Mouse (Mus musculus): Measurements from ENCODE around the gene Sh3pxd2a. TPM values are rescaled to one million over a fixed set of nuclear protein-coding genes. Genes with fewer than 3 reads are reported as not detected.
A peak's percentile ranks its signal among the peaks of the same experiment; 100 is the strongest.

The Sh3pxd2a gene
- polyA plus RNA-seq, 1 experiment from 2014 or later = 1.8 TPM

DNA sequence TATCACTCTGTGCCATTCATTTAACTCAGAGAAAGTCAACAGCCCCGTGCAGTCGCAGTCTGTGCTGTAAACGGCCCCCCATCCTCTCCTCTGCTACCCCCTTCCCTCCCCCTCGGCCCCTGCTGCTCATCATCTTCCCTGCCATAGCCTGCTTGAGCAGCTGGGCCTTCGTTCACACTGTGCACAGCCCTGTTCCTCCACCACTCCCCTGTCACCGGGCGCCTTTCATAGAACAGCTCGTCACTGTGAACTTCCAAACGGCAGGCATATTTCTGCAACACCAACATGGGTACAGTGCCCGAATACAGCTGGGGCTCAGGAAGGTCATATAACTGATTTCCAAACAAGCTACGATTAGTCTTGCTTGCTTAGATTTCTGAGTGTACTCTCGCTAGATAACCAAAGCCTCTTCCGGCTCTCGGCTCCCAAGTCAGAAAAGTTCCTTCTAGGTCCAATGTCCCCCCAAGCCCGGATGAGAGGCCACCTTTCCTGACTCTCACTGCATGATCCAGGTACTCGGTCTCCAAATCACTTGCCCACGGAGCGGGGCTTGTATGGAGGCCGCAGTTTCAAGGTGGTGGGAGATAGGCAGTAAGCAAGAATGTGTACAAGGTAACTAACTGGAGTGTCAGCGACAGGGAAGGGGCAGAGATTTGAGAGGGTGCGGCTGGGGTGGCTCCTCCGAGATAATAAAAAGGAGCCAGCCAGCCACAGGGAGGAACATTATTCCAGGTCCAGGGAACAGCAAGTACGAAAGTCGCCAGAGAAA is 125.6 kb downstream of the Sh3pxd2a start:
- peak; percentile 41 for ATAC-seq
- H3K27me3 ChIP-seq (replicated peaks; ENCODE audit: control insufficient read depth, insufficient read depth, low read length) = peaks cover 14% of the 10 kb centered on the region
- H3K27ac ChIP-seq (ENCODE audit: low read depth, low read length) = no peak overlapping the region
- WGBS = 24% methylated on average over 24 of the region's 24 CpGs
- no peaks in the 10 kb centered on the region for H3K36me3 ChIP-seq (ENCODE audit: control insufficient read depth, insufficient read depth, low read length)
- peak overlapping the region; percentile 36 for H3K4me3 ChIP-seq (ENCODE audit: low read length)
- H3K4me2 ChIP-seq (ENCODE audit: low read length) = peak overlapping the region; percentile 68
- peaks cover 32% of the 10 kb centered on the region for H3K4me1 ChIP-seq (ENCODE audit: control insufficient read depth, insufficient read depth, low read depth, low read length)
- H3K9me3 ChIP-seq (ENCODE audit: control insufficient read depth, low read length) = no peaks in the 10 kb centered on the region
- peak overlapping the region; percentile 49 for H3K9ac ChIP-seq (ENCODE audit: low read depth, low read length)

DNA sequence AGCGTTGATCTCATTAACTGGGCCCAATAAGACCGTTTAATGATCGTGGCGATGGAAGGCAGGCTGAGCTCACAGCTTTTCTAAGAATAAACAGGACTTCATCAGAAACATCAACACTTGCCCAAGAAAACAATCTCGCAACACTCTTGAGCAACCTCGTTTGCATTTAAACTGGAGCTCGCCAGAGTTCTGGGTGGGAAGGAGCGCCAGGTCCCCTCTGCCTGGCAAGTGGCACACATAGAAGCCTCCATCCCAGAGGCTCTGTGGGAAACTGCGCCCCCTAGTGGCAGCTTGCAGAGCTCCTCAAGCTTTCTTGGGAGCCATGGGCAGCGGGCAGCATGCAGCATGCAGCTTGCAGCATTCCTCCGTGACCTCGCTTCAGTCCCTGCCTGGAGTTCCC is 126.5 kb downstream of the Sh3pxd2a start:
- Histone ChIP-seq H3K36me3 (ENCODE audit: control insufficient read depth, insufficient read depth, low read length) (no peaks in the 10 kb centered on the region), H3K4me1 (ENCODE audit: control insufficient read depth, insufficient read depth, low read depth, low read length) (peaks cover 23% of the 10 kb centered on the region), H3K27me3 (replicated peaks; ENCODE audit: control insufficient read depth, insufficient read depth, low read length) (peaks cover 10% of the 10 kb centered on the region), H3K27ac (ENCODE audit: low read depth, low read length) (no peak overlapping the region), H3K9ac (ENCODE audit: low read depth, low read length) (no peak overlapping the region; the same call in 1 of the 2 replicates), H3K9me3 (ENCODE audit: control insufficient read depth, low read length) (no peaks in the 10 kb centered on the region), H3K4me3 (ENCODE audit: low read length) (peak overlapping the region; percentile 23), H3K4me2 (ENCODE audit: low read length) (peak overlapping the region; percentile 68)
- 29% methylated on average over 12 of the region's 12 CpGs for WGBS
- peak; percentile 67 for ATAC-seq

- Histone ChIP-seq H3K4me3 (ENCODE audit: low read length) (no peak overlapping the region), H3K9me3 (ENCODE audit: control insufficient read depth, low read length) (no peaks in the 10 kb centered on the region), H3K4me2 (ENCODE audit: low read length) (no peak overlapping the region), H3K4me1 (ENCODE audit: control insufficient read depth, insufficient read depth, low read depth, low read length) (peaks cover 23% of the 10 kb centered on the region), H3K9ac (ENCODE audit: low read depth, low read length) (no peak overlapping the region), H3K27ac (ENCODE audit: low read depth, low read length) (no peak overlapping the region), H3K27me3 (replicated peaks; ENCODE audit: control insufficient read depth, insufficient read depth, low read length) (peaks cover 5% of the 10 kb centered on the region), H3K36me3 (ENCODE audit: control insufficient read depth, insufficient read depth, low read length) (no peaks in the 10 kb centered on the region)
- WGBS = 70% methylated on average over 7 of the region's 7 CpGs
- ATAC-seq = no peak
Observed at GRCm38 (mm10) chr19:47337191-47337590, 127.0 kb downstream of the Sh3pxd2a start.

DNA sequence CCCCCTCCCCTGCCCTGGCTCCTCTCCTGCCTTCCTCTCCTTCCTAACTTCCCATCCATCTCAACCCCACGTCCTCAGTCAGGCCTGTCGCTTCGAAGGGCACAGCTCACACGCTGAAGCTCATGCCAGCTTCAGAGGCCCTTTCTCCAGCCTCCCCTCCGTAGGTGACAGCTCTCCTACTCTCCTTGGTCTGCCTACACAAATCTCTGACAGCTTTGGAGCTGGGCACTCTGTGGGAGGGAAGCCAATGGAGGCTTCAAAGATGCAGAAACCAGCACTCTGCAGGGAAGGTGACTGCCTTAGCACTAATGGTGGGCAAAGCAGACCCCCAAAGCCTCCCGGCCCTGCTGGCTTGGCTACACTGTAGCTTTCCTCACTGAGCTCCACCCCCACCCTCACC is 128.9 kb downstream of the Sh3pxd2a start:
- H3K36me3 ChIP-seq (ENCODE audit: control insufficient read depth, insufficient read depth, low read length) = no peaks in the 10 kb centered on the region
- peak overlapping the region; percentile 1; the same call in 1 of the 2 replicates for H3K27ac ChIP-seq (ENCODE audit: low read depth, low read length)
- H3K4me2 ChIP-seq (ENCODE audit: low read length) = no peak overlapping the region
- 36% methylated on average over 6 of the region's 6 CpGs for WGBS
- no peak for ATAC-seq
- H3K27me3 ChIP-seq (replicated peaks; ENCODE audit: control insufficient read depth, insufficient read depth, low read length) = no peaks in the 10 kb centered on the region
- no peaks in the 10 kb centered on the region for H3K9me3 ChIP-seq (ENCODE audit: control insufficient read depth, low read length)
- peak overlapping the region; percentile 19; the same call in 1 of the 2 replicates for H3K9ac ChIP-seq (ENCODE audit: low read depth, low read length)
- H3K4me1 ChIP-seq (ENCODE audit: control insufficient read depth, insufficient read depth, low read depth, low read length) = peaks cover 31% of the 10 kb centered on the region
- H3K4me3 ChIP-seq (ENCODE audit: low read length) = no peak overlapping the region

DNA sequence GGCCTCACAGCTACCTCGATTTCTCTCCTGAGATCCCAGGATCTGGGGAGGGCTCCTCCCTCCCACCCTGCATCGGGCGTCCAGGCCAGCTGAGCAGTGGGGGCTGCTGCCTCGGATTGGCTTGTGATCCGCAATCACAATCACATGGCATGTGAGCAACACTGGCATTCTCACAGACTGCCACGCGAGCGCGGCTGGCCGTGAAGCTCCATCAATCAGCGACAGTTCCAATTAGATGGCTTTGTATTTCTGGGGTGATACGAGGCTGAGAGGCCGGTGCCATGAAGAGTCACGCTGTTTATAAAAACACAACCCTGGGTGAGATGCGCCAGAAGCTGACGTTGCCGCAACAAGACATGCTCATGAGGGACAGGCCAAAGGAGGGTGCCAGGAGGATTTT is 129.5 kb downstream of the Sh3pxd2a start:
- Histone ChIP-seq H3K4me3 (ENCODE audit: low read length) (no peak overlapping the region), H3K27ac (ENCODE audit: low read depth, low read length) (no peak overlapping the region), H3K4me2 (ENCODE audit: low read length) (no peak overlapping the region; the same call in 1 of the 2 replicates), H3K4me1 (ENCODE audit: control insufficient read depth, insufficient read depth, low read depth, low read length) (peaks cover 31% of the 10 kb centered on the region), H3K27me3 (replicated peaks; ENCODE audit: control insufficient read depth, insufficient read depth, low read length) (no peaks in the 10 kb centered on the region), H3K9me3 (ENCODE audit: control insufficient read depth, low read length) (no peaks in the 10 kb centered on the region), H3K9ac (ENCODE audit: low read depth, low read length) (peak overlapping the region; percentile 37), H3K36me3 (ENCODE audit: control insufficient read depth, insufficient read depth, low read length) (no peaks in the 10 kb centered on the region)
- peak; percentile 46 for ATAC-seq
- 15% methylated on average over 17 of the region's 17 CpGs for WGBS

DNA sequence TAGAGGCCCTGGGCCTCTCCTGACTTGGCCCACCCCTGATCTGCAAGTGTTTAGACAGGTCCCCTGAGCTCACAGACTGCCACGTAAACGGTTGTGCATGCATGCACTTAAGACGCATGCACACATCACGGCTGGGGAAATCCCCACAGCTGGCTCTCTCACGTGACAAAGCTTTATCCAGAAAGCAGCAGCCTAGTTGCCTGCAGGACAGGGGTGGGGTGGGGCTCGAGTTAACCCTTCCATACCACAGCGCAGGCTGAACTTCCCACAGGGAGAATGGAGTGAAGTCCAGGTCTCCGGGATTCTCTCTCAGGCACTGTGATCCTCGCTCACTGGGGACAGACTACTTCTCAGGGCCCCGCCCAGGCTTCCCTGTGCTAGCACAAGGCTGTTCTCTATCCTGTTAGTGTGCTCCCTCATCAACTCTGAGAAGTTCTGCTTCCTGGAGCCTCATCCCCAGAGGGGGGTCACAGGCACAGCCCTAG is 133.4 kb downstream of the Sh3pxd2a start:
- no peaks in the 10 kb centered on the region for H3K27me3 ChIP-seq (replicated peaks; ENCODE audit: control insufficient read depth, insufficient read depth, low read length)
- no peaks in the 10 kb centered on the region for H3K9me3 ChIP-seq (ENCODE audit: control insufficient read depth, low read length)
- 0 out of 2 replicates have a peak overlapping the region, but pooled peaks have one; percentile 15 for H3K4me2 ChIP-seq (ENCODE audit: low read length)
- H3K4me1 ChIP-seq (ENCODE audit: control insufficient read depth, insufficient read depth, low read depth, low read length) = peaks cover 20% of the 10 kb centered on the region
- no peak overlapping the region for H3K4me3 ChIP-seq (ENCODE audit: low read length)
- ATAC-seq = 0 out of 2 replicates have a peak, but pooled peaks have one; percentile 9
- no peaks in the 10 kb centered on the region for H3K36me3 ChIP-seq (ENCODE audit: control insufficient read depth, insufficient read depth, low read length)
- H3K27ac ChIP-seq (ENCODE audit: low read depth, low read length) = peak overlapping the region; percentile 36; the same call in 1 of the 2 replicates
- H3K9ac ChIP-seq (ENCODE audit: low read depth, low read length) = peak overlapping the region; percentile 8; the same call in 1 of the 2 replicates
- 25% methylated on average over 10 of the region's 10 CpGs for WGBS

GRCm38 (mm10) chr19:47329102-47329501 is 135.1 kb downstream of the Sh3pxd2a start:
- Histone ChIP-seq H3K27me3 (replicated peaks; ENCODE audit: control insufficient read depth, insufficient read depth, low read length) (no peaks in the 10 kb centered on the region), H3K4me3 (ENCODE audit: low read length) (no peak overlapping the region), H3K4me1 (ENCODE audit: control insufficient read depth, insufficient read depth, low read depth, low read length) (peaks cover 13% of the 10 kb centered on the region), H3K27ac (ENCODE audit: low read depth, low read length) (no peak overlapping the region), H3K9ac (ENCODE audit: low read depth, low read length) (no peak overlapping the region), H3K36me3 (ENCODE audit: control insufficient read depth, insufficient read depth, low read length) (no peaks in the 10 kb centered on the region), H3K4me2 (ENCODE audit: low read length) (no peak overlapping the region), H3K9me3 (ENCODE audit: control insufficient read depth, low read length) (no peaks in the 10 kb centered on the region)
- WGBS = 93% methylated on average over 1 of the region's 1 CpGs
- ATAC-seq = no peak

GRCm38 (mm10) chr19:47327896-47328882 is 136.0 kb downstream of the Sh3pxd2a start:
- no peak overlapping the region for H3K4me2 ChIP-seq (ENCODE audit: low read length)
- peak; percentile 39 for ATAC-seq
- 29% methylated on average over 11 of the region's 11 CpGs for WGBS
- no peaks in the 10 kb centered on the region for H3K36me3 ChIP-seq (ENCODE audit: control insufficient read depth, insufficient read depth, low read length)
- H3K27ac ChIP-seq (ENCODE audit: low read depth, low read length) = no peak overlapping the region
- H3K27me3 ChIP-seq (replicated peaks; ENCODE audit: control insufficient read depth, insufficient read depth, low read length) = no peaks in the 10 kb centered on the region
- H3K4me3 ChIP-seq (ENCODE audit: low read length) = no peak overlapping the region
- no peaks in the 10 kb centered on the region for H3K9me3 ChIP-seq (ENCODE audit: control insufficient read depth, low read length)
- peak overlapping the region; percentile 35 for H3K9ac ChIP-seq (ENCODE audit: low read depth, low read length)
- peaks cover 17% of the 10 kb centered on the region for H3K4me1 ChIP-seq (ENCODE audit: control insufficient read depth, insufficient read depth, low read depth, low read length)

All from hindbrain, embryonic 16.5 days (tissue).